Mouse (Mus musculus) layer of hippocampus, postnatal 10 days (tissue): ENCODE results near the gene Thumpd2. TPM values are rescaled to one million over a fixed set of nuclear protein-coding genes. Genes with fewer than 3 reads are reported as not detected.

Experiments
- total RNA-seq, 2 experiments: library from RNA; stranded (reverse); gene quantifications; 2 replicates each; pipeline ENCODE4 v1.2.3; 2021

The Thumpd2 gene
- total RNA-seq, 2 experiments from 2014 or later, result 5.7 to 6.1 TPM

Other genes with a start within 250 kb of the Thumpd2 start
- gene Tmem178, start 120.5 kb downstream of the Thumpd2 start, total RNA-seq, result 10 to 100 TPM; 77.2 to 78.4 TPM